Mouse (Mus musculus): ENCODE measurements around the gene Ccdc194. TPM values are rescaled to one million over a fixed set of nuclear protein-coding genes. Genes with fewer than 3 reads are reported as not detected.
"Not testable (repeated sequence)": the region's sequence is repeated elsewhere in the genome, so short reads cannot be mapped to it uniquely, and the experiment has no call there.

The Ccdc194 gene
- polyA plus RNA-seq, 1 experiment from 2014 or later, result 0.28 TPM

DNA sequence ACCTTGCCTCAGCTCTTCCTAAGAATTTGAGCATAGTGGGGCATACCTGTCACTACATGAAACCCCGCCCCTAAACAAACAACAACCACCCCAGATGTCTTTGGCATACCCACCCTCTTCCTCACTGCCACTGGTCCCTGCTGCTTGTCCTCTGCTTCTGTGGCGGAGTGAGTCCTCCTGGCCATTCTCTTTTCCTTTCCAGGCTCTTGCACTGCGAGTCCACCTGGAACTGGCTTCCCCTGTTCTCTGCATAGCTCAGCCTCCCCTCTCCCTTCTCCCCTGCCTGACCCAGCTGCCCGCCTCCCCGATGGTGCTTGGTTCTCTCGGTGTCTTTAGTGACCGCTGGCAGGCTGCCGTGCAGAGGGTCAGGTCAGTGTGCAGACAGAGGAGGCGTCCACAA lies 18.2 kb upstream of the Ccdc194 start:
- Histone ChIP-seq H3K4me1 (peaks cover 14% of the 10 kb centered on the region), H3K9me3 (replicated peaks) (no peaks in the 10 kb centered on the region), H3K36me3 (peaks cover 36% of the 10 kb centered on the region), H3K27me3 (ENCODE audit: low read depth, poor library complexity, severe bottlenecking) (peaks cover under 1% of the 10 kb centered on the region; the same call in 1 of the 2 replicates), H3K27ac (replicated peaks) (no peak overlapping the region), H3K4me3 (peak overlapping the region; percentile 74)
- DNase-seq (ENCODE audit: low spot score), result no peak
- 89% methylated on average over 9 of the region's 9 CpGs for WGBS

DNA sequence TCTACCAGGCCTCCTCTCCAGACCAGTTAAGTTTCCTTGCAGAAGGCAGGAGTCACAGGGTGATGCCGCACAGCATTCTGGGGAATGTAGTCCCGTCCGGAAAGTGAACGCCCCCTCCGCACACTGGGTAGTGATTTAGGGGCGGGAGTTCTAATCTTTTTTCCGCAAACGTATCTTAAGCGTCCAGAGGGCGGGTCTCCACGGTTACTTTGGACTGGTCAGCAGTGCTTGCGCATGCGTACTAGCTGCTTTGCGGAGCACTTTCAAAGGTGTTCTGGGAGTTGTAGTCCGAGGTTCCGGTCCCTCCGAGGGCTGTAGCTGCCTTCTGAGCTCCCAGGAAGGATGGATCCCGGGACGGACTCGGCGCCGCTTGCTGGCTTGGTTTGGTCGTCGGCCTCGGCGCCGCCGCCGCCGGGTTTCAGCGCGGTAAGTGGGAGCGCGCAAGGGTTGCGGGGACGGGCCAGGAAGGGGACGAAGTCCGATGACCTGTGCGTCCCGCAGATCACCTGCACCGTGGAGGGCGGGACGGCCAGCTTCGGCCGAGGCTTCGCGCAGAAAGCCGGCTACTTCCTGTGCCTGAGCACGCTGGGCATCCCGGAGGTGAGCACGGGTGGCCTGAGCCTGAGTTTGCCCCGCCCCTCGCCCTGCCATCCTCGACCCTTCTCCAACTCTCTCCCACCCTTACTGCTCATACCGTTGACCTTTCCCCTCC lies 17.3 kb upstream of the Ccdc194 start, which contains the start of gene Mvb12a:
Gene Mvb12a, plus strand, starts transcription at position 291 of the 712 bp plus-strand sequence.
- Histone ChIP-seq H3K4me1 (peaks cover 18% of the 10 kb centered on the region), H3K36me3 (peaks cover 27% of the 10 kb centered on the region), H3K27me3 (ENCODE audit: low read depth, poor library complexity, severe bottlenecking) (peaks cover 10% of the 10 kb centered on the region), H3K27ac (replicated peaks) (peak within 1 kb of the TSS; percentile 79), H3K4me3 (peak within 1 kb of the TSS; percentile 74), H3K9me3 (replicated peaks) (no peaks in the 10 kb centered on the region)
- DNase-seq (ENCODE audit: low spot score), result peak; percentile 97
- WGBS, result under 1% methylated on average over 55 of the region's 55 CpGs

DNA sequence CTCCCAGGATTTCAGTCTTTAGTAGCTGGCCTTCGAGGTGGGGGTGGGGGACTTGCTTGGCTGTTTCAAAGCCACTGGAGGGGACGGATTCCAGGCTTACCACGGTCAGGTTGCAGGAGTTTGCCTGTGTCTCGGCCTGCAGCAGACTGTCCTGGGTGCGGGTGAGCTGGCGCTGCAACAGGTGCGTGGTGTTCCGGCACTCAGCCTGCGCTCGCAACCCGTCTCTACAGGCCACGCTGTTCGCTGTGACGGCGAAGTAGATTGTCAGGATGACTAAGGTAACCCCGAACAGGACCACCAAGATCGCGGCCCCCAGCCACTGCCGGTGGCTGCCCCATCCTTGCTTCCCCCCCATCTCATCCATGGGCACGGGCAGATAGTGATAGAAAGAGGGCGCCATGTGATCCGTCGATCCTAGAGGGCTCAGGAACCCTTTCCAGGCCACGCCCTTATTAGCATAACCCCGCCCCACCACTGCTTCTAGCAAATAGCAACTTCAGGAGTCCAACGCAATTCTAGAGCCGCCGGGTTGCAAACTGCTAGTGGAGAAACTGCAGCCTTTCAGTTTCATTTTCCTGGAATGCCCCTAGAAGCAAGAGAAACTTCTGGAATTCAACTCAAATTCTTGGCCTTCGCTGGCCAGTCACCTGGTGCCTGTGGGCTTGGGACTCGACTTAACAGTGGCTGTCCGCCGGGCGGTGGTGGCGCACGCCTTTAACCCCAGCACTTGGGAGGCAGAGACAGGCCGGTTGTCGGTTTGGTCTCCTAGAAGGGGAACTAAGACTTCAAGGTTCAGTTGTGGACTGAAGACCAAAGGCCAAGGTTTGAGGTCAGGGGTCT lies 11.7 kb upstream of the Ccdc194 start, which contains the start of gene Bst2:
Gene Bst2, minus strand, starts transcription at position 429 of the 840 bp plus-strand sequence.
- Histone ChIP-seq H3K27me3 (ENCODE audit: low read depth, poor library complexity, severe bottlenecking) (peaks cover 44% of the 10 kb centered on the region), H3K27ac (replicated peaks) (peak within 1 kb of the TSS; percentile 46; the same call in 1 of the 2 replicates), H3K36me3 (no peaks in the 10 kb centered on the region), H3K4me1 (peaks cover 18% of the 10 kb centered on the region), H3K4me3 (peak within 1 kb of the TSS; percentile 50), H3K9me3 (replicated peaks) (no peaks in the 10 kb centered on the region)
- DNase-seq (ENCODE audit: low spot score), result peak; percentile 72
- WGBS, result 3% methylated on average over 37 of the region's 37 CpGs

DNA sequence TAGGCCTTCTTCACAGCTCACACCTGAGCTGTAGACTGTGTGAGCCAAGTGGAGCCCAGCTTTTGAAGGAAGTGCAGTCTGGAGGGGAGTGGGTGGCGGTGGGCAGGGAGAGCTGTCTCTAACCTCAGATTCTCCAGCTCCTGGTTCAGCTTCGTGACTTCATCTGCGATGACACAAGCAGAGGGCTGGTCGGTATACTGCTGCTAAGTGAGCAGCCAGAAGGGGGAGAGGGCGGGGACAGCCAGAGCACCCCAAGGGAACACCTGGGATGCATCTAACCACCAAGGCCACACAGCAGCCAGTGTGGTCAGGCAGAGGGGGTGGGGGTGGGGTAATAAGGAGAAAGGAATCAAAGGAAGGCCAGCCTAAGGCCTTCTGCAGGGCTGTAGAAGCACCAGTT lies 10.2 kb upstream of the Ccdc194 start:
- WGBS, result 65% methylated on average over 5 of the region's 5 CpGs
- Histone ChIP-seq H3K27ac (replicated peaks) (no peak overlapping the region), H3K27me3 (ENCODE audit: low read depth, poor library complexity, severe bottlenecking) (peaks cover 44% of the 10 kb centered on the region), H3K9me3 (replicated peaks) (no peaks in the 10 kb centered on the region), H3K4me3 (no peak overlapping the region), H3K4me1 (peaks cover 18% of the 10 kb centered on the region), H3K36me3 (no peaks in the 10 kb centered on the region)
- no peak for DNase-seq (ENCODE audit: low spot score)

DNA sequence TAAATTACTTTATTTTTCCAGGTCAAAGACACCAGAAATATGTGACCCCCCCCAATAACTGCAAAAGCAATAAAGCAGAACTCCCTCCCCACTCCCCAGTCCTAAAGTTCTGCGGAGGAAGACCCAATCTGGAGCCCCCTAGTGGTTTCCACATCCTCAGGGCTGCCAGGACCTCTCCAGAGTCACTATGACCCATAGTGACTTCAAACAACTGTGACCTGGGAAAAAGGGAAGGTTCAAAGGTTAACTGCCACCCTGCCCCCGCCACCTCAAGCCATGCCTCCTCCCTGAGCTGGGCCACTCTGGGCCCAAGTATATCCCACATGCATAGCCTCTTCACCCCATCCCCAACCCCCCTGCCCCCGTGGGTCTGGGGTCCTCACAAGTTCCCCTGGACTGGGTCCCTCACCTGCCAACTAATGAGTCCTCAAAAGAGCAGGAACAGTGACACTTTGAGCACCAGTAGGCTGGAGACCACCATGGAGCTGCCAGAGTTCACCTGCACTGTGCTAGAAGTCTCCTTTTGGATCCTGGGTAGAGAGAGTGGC lies 8.8 kb upstream of the Ccdc194 start:
- Histone ChIP-seq H3K9me3 (replicated peaks) (no peaks in the 10 kb centered on the region), H3K27me3 (ENCODE audit: low read depth, poor library complexity, severe bottlenecking) (peaks cover 44% of the 10 kb centered on the region), H3K4me3 (no peak overlapping the region), H3K27ac (replicated peaks) (no peak overlapping the region), H3K36me3 (no peaks in the 10 kb centered on the region), H3K4me1 (peaks cover 18% of the 10 kb centered on the region)
- 40% methylated on average over 3 of the region's 3 CpGs for WGBS
- DNase-seq (ENCODE audit: low spot score), result no peak

DNA sequence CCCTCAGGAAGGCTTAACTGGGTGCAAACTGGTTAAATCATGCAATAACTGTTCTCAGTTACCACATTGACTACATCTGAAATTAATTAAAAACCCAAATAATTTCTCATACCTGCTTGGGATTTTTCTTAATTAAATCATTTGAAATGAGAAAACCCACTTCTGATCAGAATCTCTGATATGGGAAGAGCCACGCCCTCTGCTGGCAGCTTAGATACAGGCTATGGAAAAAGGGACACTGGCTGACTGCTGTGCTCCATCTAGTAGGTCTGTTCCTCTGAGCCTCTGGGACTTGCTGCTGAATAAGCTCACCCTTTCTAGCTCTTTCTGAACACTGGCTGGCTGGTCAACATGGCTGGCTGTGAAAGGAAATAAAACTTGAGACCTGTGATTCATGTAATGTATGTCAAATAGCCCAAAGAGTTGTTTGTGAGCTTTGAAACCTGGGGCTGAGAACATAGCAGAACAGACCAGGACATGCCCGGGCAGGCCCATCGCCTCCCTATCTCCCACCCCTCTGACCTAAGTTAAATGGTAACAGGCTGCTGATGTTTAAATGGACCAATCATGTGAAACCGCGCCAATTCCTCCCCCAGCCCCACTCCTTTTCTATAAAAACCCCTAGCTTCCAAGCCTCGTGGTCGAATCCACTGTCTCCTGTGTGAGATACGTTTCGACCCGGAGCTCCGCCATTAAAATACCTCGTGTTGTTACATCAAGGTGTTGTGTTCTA lies 5.4 kb upstream of the Ccdc194 start:
- Histone ChIP-seq H3K4me1 (peaks cover 23% of the 10 kb centered on the region), H3K27me3 (ENCODE audit: low read depth, poor library complexity, severe bottlenecking) (peaks cover 45% of the 10 kb centered on the region)
- not testable (repeated sequence) for H3K4me3 ChIP-seq; H3K27ac ChIP-seq (replicated peaks); DNase-seq (ENCODE audit: low spot score); H3K36me3 ChIP-seq; H3K9me3 ChIP-seq (replicated peaks)
- 70% methylated on average over 6 of the region's 12 CpGs for WGBS

DNA sequence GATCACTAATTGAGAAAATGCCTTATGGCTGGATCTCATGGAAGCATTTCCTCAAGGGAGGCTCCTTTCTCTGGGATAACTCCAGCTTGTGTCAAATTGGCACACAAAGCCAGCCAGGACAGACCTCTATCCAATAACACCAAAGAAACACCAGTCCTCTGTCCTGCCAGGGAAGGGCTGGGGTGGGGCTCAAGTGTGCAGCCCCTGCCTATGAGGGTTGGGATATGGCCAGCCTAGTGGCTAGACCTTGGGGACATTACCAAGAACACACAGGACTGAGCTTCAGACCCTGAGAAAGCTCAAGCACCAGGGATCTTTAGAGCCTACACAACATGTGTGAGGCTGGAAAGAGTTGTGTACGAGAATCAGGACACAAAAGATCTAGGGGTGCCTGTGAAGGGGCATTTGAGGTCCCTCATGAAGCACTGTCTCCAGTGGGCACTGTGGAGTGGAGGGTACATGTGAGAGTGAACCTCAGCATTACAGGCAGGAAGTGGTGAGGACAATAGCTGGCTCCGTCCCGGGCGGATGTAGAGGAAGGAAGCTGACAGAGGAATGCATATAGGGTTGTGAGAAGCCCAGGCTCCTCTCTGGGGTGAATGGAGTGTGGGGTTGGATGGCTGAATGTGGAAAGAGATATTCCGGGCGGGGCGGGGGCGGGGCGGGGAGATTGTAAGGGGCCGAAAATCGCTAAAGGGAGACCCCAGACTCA lies 3.0 kb upstream of the Ccdc194 start:
- H3K36me3 ChIP-seq, result no peaks in the 10 kb centered on the region
- H3K9me3 ChIP-seq (replicated peaks), result no peaks in the 10 kb centered on the region
- no peak overlapping the region for H3K27ac ChIP-seq (replicated peaks)
- peaks cover 28% of the 10 kb centered on the region for H3K4me1 ChIP-seq
- no peak for DNase-seq (ENCODE audit: low spot score)
- peaks cover 54% of the 10 kb centered on the region for H3K27me3 ChIP-seq (ENCODE audit: low read depth, poor library complexity, severe bottlenecking)
- no peak overlapping the region for H3K4me3 ChIP-seq
- 89% methylated on average over 11 of the region's 11 CpGs for WGBS

DNA sequence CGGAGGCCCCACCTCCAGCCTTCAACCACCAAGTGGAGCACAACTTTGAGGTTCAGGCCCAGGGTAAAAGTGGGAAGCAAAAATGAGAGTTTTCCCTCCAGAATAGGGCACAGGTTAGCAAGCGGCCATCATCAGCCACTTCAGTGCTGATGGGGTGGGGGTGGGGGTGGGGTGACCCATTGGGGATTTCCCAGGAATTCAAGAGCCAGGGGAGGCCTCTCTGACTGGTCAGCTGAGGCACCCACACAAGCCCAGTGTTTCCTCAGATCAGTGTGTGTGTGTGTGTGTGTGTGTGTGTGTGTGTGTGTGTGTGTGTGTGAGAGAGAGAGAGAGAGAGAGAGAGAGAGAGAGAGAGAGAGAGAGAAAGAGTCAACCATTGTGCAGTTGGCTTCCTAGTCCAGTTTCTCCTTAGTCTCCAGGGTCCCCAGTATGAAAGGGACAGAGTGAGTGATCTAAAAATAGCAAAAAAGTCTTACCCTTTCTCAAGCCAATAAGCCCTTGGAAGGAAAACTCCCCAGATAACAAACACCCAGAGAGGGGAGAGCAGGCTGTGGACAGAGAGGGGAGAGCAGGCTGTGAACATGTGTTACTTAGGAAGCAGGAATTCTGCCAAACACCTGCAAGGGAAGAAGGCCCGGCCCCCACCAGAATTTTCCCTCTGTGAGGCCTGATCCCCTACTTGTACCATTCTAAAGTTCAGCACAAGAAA lies 1.8 kb upstream of the Ccdc194 start:
- no peaks in the 10 kb centered on the region for H3K36me3 ChIP-seq
- peaks cover 28% of the 10 kb centered on the region for H3K4me1 ChIP-seq
- peaks cover 66% of the 10 kb centered on the region for H3K27me3 ChIP-seq (ENCODE audit: low read depth, poor library complexity, severe bottlenecking)
- 52% methylated on average over 3 of the region's 3 CpGs for WGBS
- DNase-seq (ENCODE audit: low spot score), result no peak
- no peaks in the 10 kb centered on the region for H3K9me3 ChIP-seq (replicated peaks)
- H3K27ac ChIP-seq (replicated peaks), result peak overlapping the region; percentile 35; the same call in 1 of the 2 replicates
- no peak overlapping the region for H3K4me3 ChIP-seq

DNA sequence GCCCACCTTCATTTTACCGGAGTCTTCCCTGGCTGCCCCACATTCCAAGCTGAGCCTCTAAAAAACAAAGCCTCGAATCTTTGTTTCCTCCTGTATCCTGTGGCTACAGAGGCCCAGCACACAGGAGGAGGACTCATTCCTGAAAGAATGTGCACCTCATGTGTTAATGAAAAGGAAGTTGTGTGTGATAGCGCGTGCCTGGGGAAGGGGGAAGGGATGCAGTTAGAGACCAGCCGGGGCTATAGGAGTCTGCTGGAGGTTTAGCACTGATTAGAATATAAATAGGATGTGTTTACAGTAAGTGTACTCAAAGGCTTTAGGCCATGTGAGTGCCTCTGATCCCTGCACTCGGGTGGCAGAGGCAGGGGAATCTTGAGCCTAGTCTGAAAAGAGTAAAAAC lies 761 bp upstream of the Ccdc194 start:
- WGBS, result 2% methylated on average over 6 of the region's 6 CpGs
- Histone ChIP-seq H3K27ac (replicated peaks) (0 out of 2 replicates have a peak overlapping the region, but pooled peaks have one; percentile 7), H3K36me3 (no peaks in the 10 kb centered on the region), H3K9me3 (replicated peaks) (no peaks in the 10 kb centered on the region), H3K4me3 (no peak overlapping the region; the same call in 1 of the 2 replicates), H3K27me3 (ENCODE audit: low read depth, poor library complexity, severe bottlenecking) (peaks cover 68% of the 10 kb centered on the region), H3K4me1 (peaks cover 34% of the 10 kb centered on the region)
- peak; percentile 26 for DNase-seq (ENCODE audit: low spot score)

DNA sequence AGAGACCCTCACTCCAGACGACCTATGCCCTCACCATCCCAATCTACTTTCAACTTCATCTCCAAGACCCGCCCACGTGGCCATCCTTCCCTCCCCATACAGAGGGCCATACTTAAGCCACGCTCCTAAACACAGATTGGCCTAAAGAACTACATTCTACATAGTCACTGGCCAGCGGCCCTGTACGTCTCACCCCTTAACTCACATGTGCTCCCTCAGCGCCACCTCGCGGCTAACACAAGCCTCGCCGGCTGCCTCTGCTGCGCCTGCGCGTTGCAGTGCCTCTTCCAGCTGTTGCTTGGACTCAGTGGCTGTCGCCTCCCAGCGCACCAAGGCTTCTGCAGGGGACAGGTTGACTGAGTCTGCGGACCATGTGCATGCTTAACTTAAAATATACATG lies 3.9 kb downstream of the Ccdc194 start:
- 5% methylated on average over 17 of the region's 17 CpGs for WGBS
- Histone ChIP-seq H3K4me3 (no peak overlapping the region), H3K27me3 (ENCODE audit: low read depth, poor library complexity, severe bottlenecking) (peaks cover 45% of the 10 kb centered on the region), H3K27ac (replicated peaks) (no peak overlapping the region), H3K4me1 (peaks cover 43% of the 10 kb centered on the region), H3K9me3 (replicated peaks) (no peaks in the 10 kb centered on the region), H3K36me3 (no peaks in the 10 kb centered on the region)
- peak; percentile 94 for DNase-seq (ENCODE audit: low spot score)

DNA sequence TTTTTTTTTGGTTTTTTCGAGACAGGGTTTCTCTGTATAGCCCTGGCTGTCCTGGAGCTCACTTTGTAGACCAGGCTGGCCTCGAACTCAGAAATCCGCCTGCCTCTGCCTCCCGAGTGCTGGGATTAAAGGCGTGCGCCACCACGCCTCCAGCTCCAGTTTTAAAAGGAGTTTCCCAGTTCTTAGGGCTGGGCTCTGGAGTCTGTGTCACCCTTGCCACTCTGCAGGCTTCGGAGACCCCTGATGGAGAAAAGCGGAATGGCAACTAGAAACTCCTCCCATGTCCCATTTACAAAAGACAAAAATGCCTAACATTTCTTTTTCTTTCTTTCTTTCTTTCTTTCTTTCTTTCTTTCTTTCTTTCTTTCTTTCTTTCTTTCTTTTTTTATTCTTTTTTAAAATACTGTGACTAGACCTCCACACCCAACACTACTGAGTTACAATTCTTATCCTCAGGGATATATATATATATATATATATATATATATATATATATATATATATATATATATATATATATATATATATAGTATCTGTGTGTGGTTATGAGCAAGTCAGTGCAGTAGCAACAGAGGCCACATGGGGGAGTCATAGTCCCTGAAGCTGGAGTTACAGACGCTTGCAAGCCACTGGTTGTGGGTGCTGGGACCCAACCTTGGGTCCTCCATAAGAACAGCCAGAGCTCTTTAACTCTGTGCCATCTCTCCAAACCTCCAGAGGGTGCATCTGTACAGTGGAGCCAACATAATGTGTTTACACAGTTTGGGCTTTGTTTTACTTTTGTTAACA lies 6.3 kb downstream of the Ccdc194 start:
- WGBS, result 46% methylated on average over 10 of the region's 10 CpGs
- H3K4me1 ChIP-seq, result peaks cover 27% of the 10 kb centered on the region
- H3K36me3 ChIP-seq; H3K9me3 ChIP-seq (replicated peaks); H3K4me3 ChIP-seq; H3K27ac ChIP-seq (replicated peaks): not testable (repeated sequence)
- peak; percentile 57 for DNase-seq (ENCODE audit: low spot score)
- H3K27me3 ChIP-seq (ENCODE audit: low read depth, poor library complexity, severe bottlenecking), result peaks cover 21% of the 10 kb centered on the region

Data from midbrain, embryonic 10.5 days (tissue).